Mouse (Mus musculus): ENCODE measurements around the gene Rasgrf2. TPM values are rescaled to one million over a fixed set of nuclear protein-coding genes. Genes with fewer than 3 reads are reported as not detected.

The Rasgrf2 gene
- polyA plus RNA-seq, 1 experiment from 2014 or later = 0.87 TPM

GRCm38 (mm10) chr13:91986958-91987357 is 144.5 kb downstream of the Rasgrf2 start:
- no peak for ATAC-seq (replicated peaks; ENCODE audit: insufficient number of reproducible peaks, low FRiP score, low TSS enrichment)
- no peak overlapping the region for H3K4me3 ChIP-seq (ENCODE audit: low read depth, low read length)
- H3K27ac ChIP-seq (ENCODE audit: low read depth, low read length) = no peak overlapping the region
- H3K4me2 ChIP-seq = no peak overlapping the region
- 88% methylated on average over 6 of the region's 6 CpGs for WGBS (ENCODE audit: insufficient replicate concordance)
- no peaks in the 10 kb centered on the region for H3K4me1 ChIP-seq (ENCODE audit: control insufficient read depth, insufficient read depth, low read length)
- no peaks in the 10 kb centered on the region for H3K27me3 ChIP-seq (ENCODE audit: control insufficient read depth, insufficient read depth, low read length)
- H3K36me3 ChIP-seq (ENCODE audit: control insufficient read depth, insufficient read depth, low read length) = no peaks in the 10 kb centered on the region
- no peak overlapping the region for H3K9ac ChIP-seq (ENCODE audit: low read depth, low read length)
- H3K9me3 ChIP-seq (replicated peaks; ENCODE audit: control insufficient read depth, low read length) = no peaks in the 10 kb centered on the region

- ATAC-seq (replicated peaks; ENCODE audit: insufficient number of reproducible peaks, low FRiP score, low TSS enrichment) = no peak
- no peak overlapping the region for H3K9ac ChIP-seq (ENCODE audit: low read depth, low read length)
- no peak overlapping the region for H3K27ac ChIP-seq (ENCODE audit: low read depth, low read length)
- no peaks in the 10 kb centered on the region for H3K9me3 ChIP-seq (replicated peaks; ENCODE audit: control insufficient read depth, low read length)
- H3K4me1 ChIP-seq (ENCODE audit: control insufficient read depth, insufficient read depth, low read length) = no peaks in the 10 kb centered on the region
- WGBS (ENCODE audit: insufficient replicate concordance) = 71% methylated on average over 7 of the region's 7 CpGs
- H3K4me3 ChIP-seq (ENCODE audit: low read depth, low read length) = no peak overlapping the region
- H3K4me2 ChIP-seq = no peak overlapping the region
- no peaks in the 10 kb centered on the region for H3K36me3 ChIP-seq (ENCODE audit: control insufficient read depth, insufficient read depth, low read length)
- H3K27me3 ChIP-seq (ENCODE audit: control insufficient read depth, insufficient read depth, low read length) = no peaks in the 10 kb centered on the region
Observed at GRCm38 (mm10) chr13:91985915-91986589, 145.4 kb downstream of the Rasgrf2 start.

- H3K27ac ChIP-seq (ENCODE audit: low read depth, low read length) = no peak overlapping the region
- H3K4me1 ChIP-seq (ENCODE audit: control insufficient read depth, insufficient read depth, low read length) = no peaks in the 10 kb centered on the region
- no peak for ATAC-seq (replicated peaks; ENCODE audit: insufficient number of reproducible peaks, low FRiP score, low TSS enrichment)
- no peaks in the 10 kb centered on the region for H3K9me3 ChIP-seq (replicated peaks; ENCODE audit: control insufficient read depth, low read length)
- H3K4me2 ChIP-seq = no peak overlapping the region
- no peak overlapping the region for H3K4me3 ChIP-seq (ENCODE audit: low read depth, low read length)
- H3K36me3 ChIP-seq (ENCODE audit: control insufficient read depth, insufficient read depth, low read length) = no peaks in the 10 kb centered on the region
- no peaks in the 10 kb centered on the region for H3K27me3 ChIP-seq (ENCODE audit: control insufficient read depth, insufficient read depth, low read length)
- H3K9ac ChIP-seq (ENCODE audit: low read depth, low read length) = no peak overlapping the region
Observed at GRCm38 (mm10) chr13:91985019-91985418, 146.4 kb downstream of the Rasgrf2 start.

GRCm38 (mm10) chr13:91982080-91982479 is 149.4 kb downstream of the Rasgrf2 start:
- Histone ChIP-seq H3K27me3 (ENCODE audit: control insufficient read depth, insufficient read depth, low read length) (no peaks in the 10 kb centered on the region), H3K4me1 (ENCODE audit: control insufficient read depth, insufficient read depth, low read length) (peaks cover 5% of the 10 kb centered on the region), H3K36me3 (ENCODE audit: control insufficient read depth, insufficient read depth, low read length) (no peaks in the 10 kb centered on the region), H3K4me2 (no peak overlapping the region), H3K9me3 (replicated peaks; ENCODE audit: control insufficient read depth, low read length) (no peaks in the 10 kb centered on the region), H3K27ac (ENCODE audit: low read depth, low read length) (no peak overlapping the region), H3K4me3 (ENCODE audit: low read depth, low read length) (no peak overlapping the region), H3K9ac (ENCODE audit: low read depth, low read length) (no peak overlapping the region)
- WGBS (ENCODE audit: insufficient replicate concordance) = 11% methylated on average over 3 of the region's 3 CpGs
- ATAC-seq (replicated peaks; ENCODE audit: insufficient number of reproducible peaks, low FRiP score, low TSS enrichment) = no peak

GRCm38 (mm10) chr13:91981414-91981813 is 150.0 kb downstream of the Rasgrf2 start:
- 87% methylated on average over 1 of the region's 1 CpGs for WGBS (ENCODE audit: insufficient replicate concordance)
- Histone ChIP-seq H3K4me1 (ENCODE audit: control insufficient read depth, insufficient read depth, low read length) (peaks cover 9% of the 10 kb centered on the region), H3K27ac (ENCODE audit: low read depth, low read length) (no peak overlapping the region), H3K9me3 (replicated peaks; ENCODE audit: control insufficient read depth, low read length) (no peaks in the 10 kb centered on the region), H3K27me3 (ENCODE audit: control insufficient read depth, insufficient read depth, low read length) (no peaks in the 10 kb centered on the region), H3K4me2 (no peak overlapping the region), H3K9ac (ENCODE audit: low read depth, low read length) (no peak overlapping the region), H3K4me3 (ENCODE audit: low read depth, low read length) (no peak overlapping the region), H3K36me3 (ENCODE audit: control insufficient read depth, insufficient read depth, low read length) (no peaks in the 10 kb centered on the region)
- no peak for ATAC-seq (replicated peaks; ENCODE audit: insufficient number of reproducible peaks, low FRiP score, low TSS enrichment)

GRCm38 (mm10) chr13:91976971-91977370 is 154.5 kb downstream of the Rasgrf2 start:
- ATAC-seq (replicated peaks; ENCODE audit: insufficient number of reproducible peaks, low FRiP score, low TSS enrichment) = no peak
- H3K9me3 ChIP-seq (replicated peaks; ENCODE audit: control insufficient read depth, low read length) = no peaks in the 10 kb centered on the region

GRCm38 (mm10) chr13:91976541-91976940 is 154.9 kb downstream of the Rasgrf2 start:
- no peaks in the 10 kb centered on the region for H3K27me3 ChIP-seq (ENCODE audit: control insufficient read depth, insufficient read depth, low read length)
- H3K36me3 ChIP-seq (ENCODE audit: control insufficient read depth, insufficient read depth, low read length) = no peaks in the 10 kb centered on the region
- no peaks in the 10 kb centered on the region for H3K9me3 ChIP-seq (replicated peaks; ENCODE audit: control insufficient read depth, low read length)
- no peak overlapping the region for H3K4me3 ChIP-seq (ENCODE audit: low read depth, low read length)
- no peak overlapping the region for H3K4me2 ChIP-seq
- no peak overlapping the region for H3K9ac ChIP-seq (ENCODE audit: low read depth, low read length)
- H3K4me1 ChIP-seq (ENCODE audit: control insufficient read depth, insufficient read depth, low read length) = peaks cover 9% of the 10 kb centered on the region
- ATAC-seq (replicated peaks; ENCODE audit: insufficient number of reproducible peaks, low FRiP score, low TSS enrichment) = no peak
- H3K27ac ChIP-seq (ENCODE audit: low read depth, low read length) = no peak overlapping the region
- WGBS (ENCODE audit: insufficient replicate concordance) = 78% methylated on average over 2 of the region's 2 CpGs

More at GRCm38 (mm10) chr13:91976971-91977370, 154.5 kb downstream of the Rasgrf2 start:
- H3K4me1 ChIP-seq (ENCODE audit: control insufficient read depth, insufficient read depth, low read length) = peaks cover 9% of the 10 kb centered on the region
- H3K4me2 ChIP-seq = no peak overlapping the region
- no peak overlapping the region for H3K27ac ChIP-seq (ENCODE audit: low read depth, low read length)
- WGBS (ENCODE audit: insufficient replicate concordance) = 19% methylated on average over 1 of the region's 1 CpGs
- no peaks in the 10 kb centered on the region for H3K36me3 ChIP-seq (ENCODE audit: control insufficient read depth, insufficient read depth, low read length)
- no peak overlapping the region for H3K4me3 ChIP-seq (ENCODE audit: low read depth, low read length)
- H3K27me3 ChIP-seq (ENCODE audit: control insufficient read depth, insufficient read depth, low read length) = no peaks in the 10 kb centered on the region
- H3K9ac ChIP-seq (ENCODE audit: low read depth, low read length) = no peak overlapping the region

- no peaks in the 10 kb centered on the region for H3K9me3 ChIP-seq (replicated peaks; ENCODE audit: control insufficient read depth, low read length)
- H3K27me3 ChIP-seq (ENCODE audit: control insufficient read depth, insufficient read depth, low read length) = no peaks in the 10 kb centered on the region
- H3K4me2 ChIP-seq = no peak overlapping the region
- ATAC-seq (replicated peaks; ENCODE audit: insufficient number of reproducible peaks, low FRiP score, low TSS enrichment) = no peak
- WGBS (ENCODE audit: insufficient replicate concordance) = 75% methylated on average over 1 of the region's 1 CpGs
- H3K4me3 ChIP-seq (ENCODE audit: low read depth, low read length) = no peak overlapping the region
- peaks cover 9% of the 10 kb centered on the region for H3K4me1 ChIP-seq (ENCODE audit: control insufficient read depth, insufficient read depth, low read length)
- no peak overlapping the region for H3K27ac ChIP-seq (ENCODE audit: low read depth, low read length)
- no peak overlapping the region for H3K9ac ChIP-seq (ENCODE audit: low read depth, low read length)
- no peaks in the 10 kb centered on the region for H3K36me3 ChIP-seq (ENCODE audit: control insufficient read depth, insufficient read depth, low read length)
Observed at GRCm38 (mm10) chr13:91974154-91974553, 157.3 kb downstream of the Rasgrf2 start.

- no peaks in the 10 kb centered on the region for H3K36me3 ChIP-seq (ENCODE audit: control insufficient read depth, insufficient read depth, low read length)
- H3K4me1 ChIP-seq (ENCODE audit: control insufficient read depth, insufficient read depth, low read length) = no peaks in the 10 kb centered on the region
- WGBS (ENCODE audit: insufficient replicate concordance) = 75% methylated on average over 3 of the region's 3 CpGs
- no peak overlapping the region for H3K4me3 ChIP-seq (ENCODE audit: low read depth, low read length)
- no peaks in the 10 kb centered on the region for H3K9me3 ChIP-seq (replicated peaks; ENCODE audit: control insufficient read depth, low read length)
- H3K27ac ChIP-seq (ENCODE audit: low read depth, low read length) = no peak overlapping the region
- H3K27me3 ChIP-seq (ENCODE audit: control insufficient read depth, insufficient read depth, low read length) = no peaks in the 10 kb centered on the region
- H3K4me2 ChIP-seq = no peak overlapping the region
- H3K9ac ChIP-seq (ENCODE audit: low read depth, low read length) = no peak overlapping the region
- ATAC-seq (replicated peaks; ENCODE audit: insufficient number of reproducible peaks, low FRiP score, low TSS enrichment) = no peak
Observed at GRCm38 (mm10) chr13:91971246-91971645, 160.2 kb downstream of the Rasgrf2 start.
